Mouse (Mus musculus): ENCODE data around the gene Erich4. TPM values are rescaled to one million over a fixed set of nuclear protein-coding genes. Genes with fewer than 3 reads are reported as not detected.

The Erich4 gene
- not detected in 2 replicates for polyA plus RNA-seq (2012)

DNA sequence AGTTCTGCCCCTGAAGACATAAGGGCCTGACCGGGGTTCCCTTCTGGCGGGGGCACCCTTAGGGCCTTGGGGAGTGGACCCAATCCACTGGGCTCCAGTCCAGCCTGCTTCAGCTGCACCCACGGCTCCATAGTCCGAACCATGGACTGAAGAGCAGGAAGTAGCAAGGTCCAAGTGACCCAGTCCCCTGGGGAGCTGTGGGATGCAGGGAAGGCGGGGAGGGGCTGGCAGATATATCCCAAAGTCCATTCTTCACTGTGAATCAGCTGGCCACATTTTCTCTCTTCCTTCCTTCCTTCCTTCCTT is at the start of gene Erich4:
Erich4 (minus strand) TSS at position 187 of the 306 bp plus-strand sequence.
- TF ChIP-seq GATA1 (IDR thresholded peaks at IDR 0.05; ENCODE audit: low read length) = no peak

DNA sequence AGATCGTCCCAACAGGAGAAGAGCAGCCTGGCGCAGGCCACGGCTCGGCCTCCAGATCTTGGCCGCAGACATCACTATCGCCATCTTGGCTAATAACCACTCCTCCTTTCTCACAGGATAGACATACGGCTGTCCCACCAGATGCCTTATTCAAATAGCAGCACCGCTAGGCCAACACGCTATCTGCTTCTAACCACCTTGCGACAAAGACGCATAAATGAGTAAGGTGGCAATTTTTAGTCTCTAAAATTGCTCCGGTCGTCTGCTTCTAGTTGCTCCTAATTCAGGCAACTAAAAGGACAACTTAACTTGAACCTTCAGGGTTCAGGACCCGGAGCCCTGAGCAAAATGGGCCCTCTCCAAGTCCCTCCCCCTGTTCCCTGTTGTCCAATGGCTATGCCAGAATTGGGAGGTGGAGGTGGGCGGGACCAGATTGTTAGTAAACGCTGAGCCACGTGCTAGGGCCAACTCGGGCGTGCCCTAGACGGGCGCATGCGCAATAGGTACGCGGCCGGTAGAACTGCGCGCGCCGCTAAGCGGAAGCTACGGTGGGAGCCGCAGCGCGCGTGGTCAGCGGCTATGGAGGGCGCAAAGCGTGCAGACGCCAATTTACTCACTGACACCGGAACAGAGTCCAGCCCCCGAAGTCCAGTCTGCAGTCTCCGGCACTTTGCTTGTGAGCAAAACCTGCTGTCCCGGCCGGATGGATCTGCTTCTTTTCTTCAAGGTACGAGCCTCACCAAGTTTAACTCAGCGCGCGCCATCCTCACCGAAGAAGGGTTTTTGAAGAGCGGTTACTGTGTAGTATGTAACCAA is 43.2 kb upstream of the Erich4 start, which contains the start of the genes Bckdha and Exosc5:
Bckdha (minus strand) TSS at position 325 of the 816 bp plus-strand sequence.
Exosc5 (plus strand) TSS at position 508 of the 816 bp plus-strand sequence.
- TF ChIP-seq GATA1 (IDR thresholded peaks at IDR 0.05; ENCODE audit: low read length) = no peak

DNA sequence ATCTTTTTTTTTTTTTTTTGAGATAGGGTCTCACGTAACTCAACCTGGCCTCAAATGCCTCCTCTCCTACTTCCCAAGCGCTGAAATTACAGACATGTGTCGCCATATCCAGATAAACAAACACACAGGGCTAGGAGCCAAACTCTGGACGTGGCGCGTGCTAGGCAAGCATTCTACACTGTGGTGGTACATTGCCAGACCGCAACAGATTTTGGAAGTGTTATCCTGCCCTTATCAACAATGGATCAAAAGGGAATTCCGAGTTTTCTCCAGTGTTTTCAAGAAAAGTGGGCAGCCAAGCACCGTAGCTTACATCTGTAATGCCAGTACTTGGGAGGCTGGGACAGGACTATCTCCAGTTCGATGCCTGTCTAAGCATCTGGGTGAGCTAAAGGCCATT is 42.1 kb upstream of the Erich4 start:
- TF ChIP-seq GATA1 (IDR thresholded peaks at IDR 0.05; ENCODE audit: low read length) = no peak

DNA sequence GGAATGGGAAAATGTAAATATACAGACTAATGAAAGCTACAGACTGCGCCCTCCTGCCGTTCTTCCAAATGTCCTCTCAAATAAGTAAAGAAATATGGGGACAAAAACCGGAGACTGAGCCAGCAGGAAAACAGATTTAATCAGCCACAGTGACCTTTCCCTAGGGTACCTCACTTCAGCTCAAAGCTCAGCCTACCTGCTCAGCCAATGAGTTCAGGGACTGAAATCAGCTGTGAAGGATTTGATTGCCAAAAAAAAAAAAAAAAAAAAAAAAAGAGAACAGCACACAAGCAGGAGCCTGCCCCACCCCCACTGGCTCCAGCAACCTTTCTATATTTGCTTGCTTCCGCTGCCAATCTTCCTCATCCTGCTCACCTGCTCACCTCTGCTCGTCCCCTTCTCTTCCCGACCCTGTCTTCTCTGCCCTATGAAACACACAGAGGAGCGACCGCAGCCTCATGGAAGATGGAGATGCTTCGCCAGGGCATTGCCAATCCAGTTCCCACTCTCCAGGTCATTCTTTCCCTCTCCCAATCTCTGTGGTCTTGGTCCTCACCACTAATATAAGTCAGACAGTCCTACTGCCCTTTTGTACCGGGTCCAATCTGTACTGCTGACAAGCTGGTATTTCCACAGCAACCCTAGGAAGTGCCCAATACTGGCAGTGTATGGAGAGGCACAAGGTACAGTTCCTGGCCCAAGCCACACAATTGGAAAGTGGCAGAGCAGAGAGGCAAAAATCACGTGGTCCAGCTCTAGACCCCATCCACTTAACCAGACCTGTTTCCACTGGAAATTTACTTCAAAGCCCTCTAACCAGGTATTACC is 40.1 kb upstream of the Erich4 start:
- no peak for TF ChIP-seq GATA1 (IDR thresholded peaks at IDR 0.05; ENCODE audit: low read length)

DNA sequence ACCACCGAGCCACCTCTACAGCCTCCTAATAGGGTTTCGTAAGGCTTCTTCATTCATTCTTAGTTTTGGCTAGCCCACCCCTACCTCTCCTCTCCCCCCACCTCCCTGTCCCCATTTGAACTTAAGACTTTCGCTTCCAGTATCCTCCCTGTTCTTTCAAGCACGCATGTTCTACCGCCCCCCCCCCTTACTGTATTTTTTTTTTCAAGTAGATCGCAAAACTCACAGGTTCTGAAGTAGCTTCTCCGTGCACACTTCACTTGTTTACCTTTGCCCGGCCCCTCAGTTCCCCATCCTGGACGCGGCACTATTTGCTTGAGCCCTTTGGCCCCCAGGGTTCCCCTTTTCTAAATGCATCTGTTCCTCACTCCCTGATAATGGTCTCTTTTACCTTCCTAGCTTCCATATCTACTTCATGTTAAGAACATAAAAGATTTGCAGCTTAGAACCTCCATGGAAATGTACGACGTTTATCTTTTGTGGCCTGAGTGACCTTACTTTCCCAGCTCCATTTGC is 36.6 kb upstream of the Erich4 start:
- no peak for TF ChIP-seq GATA1 (IDR thresholded peaks at IDR 0.05; ENCODE audit: low read length)

DNA sequence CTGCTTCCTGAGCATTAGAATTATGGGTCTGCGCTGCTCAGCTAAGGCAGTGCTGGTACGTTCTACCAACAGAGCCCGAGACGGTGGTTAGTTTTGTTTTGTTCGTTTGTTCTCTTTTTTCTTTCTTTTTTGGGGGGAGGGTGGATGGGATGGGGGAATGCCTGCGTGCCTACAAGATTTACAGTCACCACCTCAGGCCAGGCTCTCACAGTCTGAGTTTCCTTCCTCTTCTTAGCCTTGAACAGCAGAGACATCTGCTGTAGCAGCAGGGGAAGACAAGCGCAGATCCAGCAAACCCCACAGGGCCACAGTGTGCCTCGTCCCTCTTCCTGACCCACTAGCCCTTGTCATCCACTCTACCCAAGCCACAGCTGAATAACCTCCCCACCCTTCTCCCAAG is 35.6 kb upstream of the Erich4 start:
- no peak for TF ChIP-seq GATA1 (IDR thresholded peaks at IDR 0.05; ENCODE audit: low read length)

DNA sequence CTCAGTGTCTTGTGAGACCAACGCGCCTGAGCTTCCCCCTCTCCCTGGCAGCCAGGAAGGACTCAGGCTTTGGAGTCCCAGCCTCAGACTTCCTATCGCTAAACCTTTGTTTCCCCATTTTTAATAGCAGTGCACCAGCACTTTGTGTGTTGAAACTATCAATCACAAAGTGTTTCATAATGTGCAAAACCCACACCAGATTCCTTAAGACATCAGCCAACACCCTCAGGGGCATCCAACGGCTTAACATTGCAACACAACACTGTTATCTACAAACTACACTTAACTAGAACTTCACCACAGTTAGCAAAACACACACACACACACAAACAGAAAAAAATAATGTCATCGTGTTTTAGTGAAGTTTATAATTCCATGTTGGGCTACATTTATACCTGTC is 34.1 kb upstream of the Erich4 start:
- no peak for TF ChIP-seq GATA1 (IDR thresholded peaks at IDR 0.05; ENCODE audit: low read length)

DNA sequence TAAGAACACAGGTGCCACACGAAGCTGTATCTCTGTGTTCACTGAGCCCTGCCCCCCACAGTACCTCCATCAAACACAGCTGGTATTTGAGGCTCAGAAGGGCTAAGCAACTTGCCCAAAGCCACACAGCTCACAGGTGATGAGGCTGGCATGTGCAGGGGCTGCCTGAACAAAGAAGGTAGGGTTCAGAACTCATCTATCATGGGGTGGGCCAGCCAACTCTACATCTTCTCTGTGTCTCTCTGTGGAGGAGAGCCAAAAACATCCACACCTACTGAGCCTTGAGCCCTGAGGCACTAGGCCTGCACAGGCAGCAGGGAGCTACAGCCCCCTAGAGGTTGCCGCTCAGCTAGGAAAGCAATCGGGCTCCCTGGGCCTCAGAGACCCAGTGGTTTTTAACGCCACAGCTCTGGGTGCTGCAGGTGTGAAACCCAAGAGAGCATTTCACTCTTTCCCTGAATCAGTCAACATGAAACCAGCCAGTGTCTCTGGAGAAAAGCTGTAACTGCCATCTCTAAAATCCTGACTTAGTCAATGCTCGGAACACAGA is 32.0 kb upstream of the Erich4 start:
- TF ChIP-seq GATA1 (IDR thresholded peaks at IDR 0.05; ENCODE audit: low read length) = no peak

DNA sequence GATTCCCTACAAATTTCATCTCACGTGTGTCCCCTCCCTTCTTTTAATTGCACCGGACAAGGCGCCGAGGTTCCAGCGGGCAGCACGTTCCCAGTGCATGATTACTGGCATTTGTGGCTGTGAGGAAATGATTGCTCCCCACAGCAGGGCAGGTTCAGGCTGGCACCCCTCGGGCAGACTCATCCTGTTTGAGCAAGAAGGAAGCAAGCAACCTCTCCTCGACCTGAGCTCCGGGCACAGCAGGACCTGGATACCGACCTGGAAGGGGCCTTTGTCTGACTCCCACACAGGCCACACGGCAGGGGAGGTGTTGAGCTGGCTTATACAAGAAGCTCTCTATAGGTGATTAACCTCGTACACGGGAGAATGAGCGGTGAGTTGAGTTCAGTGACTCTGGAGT is 29.4 kb upstream of the Erich4 start:
- no peak for TF ChIP-seq GATA1 (IDR thresholded peaks at IDR 0.05; ENCODE audit: low read length)

DNA sequence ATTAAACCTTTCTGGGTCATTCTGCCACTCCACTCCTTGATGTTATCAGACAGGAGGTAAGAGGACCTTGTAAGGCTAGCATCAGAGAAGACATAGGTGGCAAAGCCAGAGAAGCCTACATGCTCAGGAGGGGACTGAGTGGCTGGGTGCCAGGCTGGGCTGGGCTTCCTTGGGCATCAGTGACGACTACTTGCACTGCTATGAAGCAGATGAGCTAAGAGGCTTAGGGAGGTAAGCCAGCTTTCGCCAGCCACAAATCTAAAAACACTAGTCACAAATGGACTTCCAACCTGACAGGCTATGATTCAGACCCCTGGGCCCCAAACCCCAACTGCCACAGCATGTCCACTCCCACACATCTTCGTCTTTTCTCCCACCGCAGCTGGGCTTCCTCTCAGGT is 28.9 kb upstream of the Erich4 start:
- TF ChIP-seq GATA1 (IDR thresholded peaks at IDR 0.05; ENCODE audit: low read length) = no peak

DNA sequence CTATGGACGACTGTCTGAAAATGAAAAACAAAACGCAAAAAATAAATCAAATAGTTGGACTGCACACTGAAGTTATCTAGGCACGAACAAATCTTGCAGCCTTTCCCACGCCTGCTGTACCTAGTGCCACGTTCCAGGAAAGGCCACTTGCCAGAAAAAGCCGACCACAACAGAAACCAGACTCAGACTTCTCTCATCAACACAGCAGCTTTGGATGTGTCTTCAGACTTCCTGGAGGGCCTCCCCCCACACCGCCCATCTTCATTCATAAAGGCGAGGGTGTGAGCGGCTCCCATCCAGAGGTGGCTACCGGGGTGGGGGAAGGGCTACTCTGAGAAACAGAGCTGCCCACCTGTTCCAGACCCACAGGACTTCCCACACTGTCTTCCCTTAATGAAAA is 28.4 kb upstream of the Erich4 start:
- TF ChIP-seq GATA1 (IDR thresholded peaks at IDR 0.05; ENCODE audit: low read length) = no peak

DNA sequence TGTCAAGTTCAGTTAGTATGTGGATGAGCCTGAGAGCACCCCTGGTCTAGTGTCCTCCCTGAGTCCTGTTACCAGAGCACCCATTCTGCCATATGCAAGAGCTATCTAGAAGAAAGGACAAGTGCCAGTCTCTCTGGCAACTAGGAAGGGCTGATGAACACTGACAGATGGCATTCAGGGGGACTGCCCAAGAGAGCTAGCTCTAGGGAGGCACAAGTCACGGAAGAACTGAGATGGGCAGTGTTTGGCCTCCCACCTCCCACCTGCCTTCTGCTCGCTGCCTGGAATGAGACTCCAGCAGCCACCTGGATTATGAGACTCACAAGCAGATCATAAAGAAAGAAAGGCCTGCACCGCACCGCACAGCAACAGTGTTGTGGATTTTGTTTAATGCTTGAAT is 24.1 kb upstream of the Erich4 start:
- no peak for TF ChIP-seq GATA1 (IDR thresholded peaks at IDR 0.05; ENCODE audit: low read length)

DNA sequence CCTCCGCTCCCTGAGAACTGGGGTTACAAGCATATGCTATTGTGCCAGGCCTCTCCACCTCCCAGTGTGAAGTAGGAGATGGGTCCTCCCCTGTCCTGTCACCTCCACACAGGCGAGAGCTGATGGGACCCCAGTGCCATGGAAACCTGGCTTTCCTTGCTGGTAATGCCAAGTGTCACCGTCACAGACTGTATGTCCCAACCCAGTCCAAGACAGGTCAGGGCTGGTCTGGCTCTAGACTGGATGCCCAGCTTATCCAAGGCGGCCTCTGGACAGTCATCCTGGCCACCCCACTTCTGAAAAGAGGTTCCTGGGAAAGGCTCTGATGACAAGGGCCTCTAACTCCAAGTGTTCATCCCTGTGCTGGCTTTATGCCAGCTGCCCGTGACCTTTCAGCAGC is 21.4 kb upstream of the Erich4 start:
- no peak for TF ChIP-seq GATA1 (IDR thresholded peaks at IDR 0.05; ENCODE audit: low read length)

DNA sequence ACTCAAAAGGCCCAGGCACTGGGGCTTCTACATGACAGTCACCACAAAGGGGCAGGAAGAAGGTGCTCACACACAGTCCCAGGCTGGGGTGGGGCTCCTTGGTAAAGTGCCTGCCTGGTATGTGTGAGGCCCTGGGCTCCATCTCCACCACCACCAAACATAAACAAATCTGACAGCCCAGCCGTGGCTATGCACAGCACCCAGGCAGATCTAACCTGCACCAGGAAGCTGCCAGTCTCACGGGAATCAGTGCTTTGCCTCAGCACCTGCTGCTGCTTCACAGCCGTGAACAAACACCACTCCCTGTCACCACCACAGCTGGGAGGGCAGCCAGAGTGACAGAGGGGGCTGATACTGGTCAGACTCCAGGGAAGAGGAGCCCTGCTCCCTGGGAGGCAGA is 20.7 kb upstream of the Erich4 start:
- no peak for TF ChIP-seq GATA1 (IDR thresholded peaks at IDR 0.05; ENCODE audit: low read length)

DNA sequence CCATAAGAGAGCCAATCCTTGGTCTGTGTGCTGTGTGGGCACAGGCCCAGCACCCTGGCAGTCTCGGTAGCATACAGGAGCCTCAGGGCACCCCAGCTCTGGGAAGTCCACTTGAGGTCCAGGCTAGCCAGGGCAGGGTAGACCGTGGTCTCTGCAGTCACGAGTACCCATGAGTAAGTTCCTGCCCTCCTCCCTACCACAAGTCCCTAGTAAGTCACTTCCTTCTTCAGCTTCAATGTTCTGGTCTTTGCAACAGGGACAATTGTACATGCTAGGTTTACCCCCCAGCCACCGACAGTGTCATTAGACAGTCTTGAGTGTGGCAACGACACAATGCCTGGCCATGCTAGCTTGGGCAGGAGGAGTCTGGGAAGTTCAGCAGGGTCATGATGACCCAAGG is 17.0 kb upstream of the Erich4 start:
- no peak for TF ChIP-seq GATA1 (IDR thresholded peaks at IDR 0.05; ENCODE audit: low read length)

DNA sequence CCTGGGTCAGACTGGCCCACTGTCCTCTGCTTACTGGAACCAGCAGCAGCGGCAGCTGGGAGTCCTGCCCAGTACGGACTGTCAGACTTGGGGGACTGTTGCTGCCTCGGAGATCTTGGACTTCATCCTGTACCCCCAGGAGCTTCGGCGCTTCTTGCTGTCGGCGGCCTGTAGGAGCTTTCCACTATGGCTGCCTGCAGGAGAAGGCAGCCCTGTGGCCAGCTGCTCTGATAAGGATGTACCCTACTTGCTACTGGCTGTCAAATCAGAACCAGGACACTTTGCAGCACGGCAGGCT is 12.6 kb upstream of the Erich4 start:
- TF ChIP-seq GATA1 (IDR thresholded peaks at IDR 0.05; ENCODE audit: low read length) = no peak
